Mouse (Mus musculus) heart, embryonic 13.5 days (tissue): ENCODE results near the gene 4930556J24Rik. TPM values are rescaled to one million over a fixed set of nuclear protein-coding genes. Genes with fewer than 3 reads are reported as not detected.

ENCODE experiments used
- ATAC-seq: fragments of 200-750 bp; cut with Nextera tagmentation; 2 replicates; pipeline ENCODE4 v1.8.0; 2017; ENCODE audit warnings: moderate TSS enrichment; ENCODE audit not compliant: insufficient number of reproducible peaks, low FRiP score, low TSS enrichment; ENCODE audit errors: extremely low read depth
- H3K27ac ChIP-seq: fragments of 300-500 bp; sonication (generic); replicated peaks from 2 replicates; pipeline ENCODE4 v1.5.1; 2015; ENCODE audit warnings: moderate library complexity, mild to moderate bottlenecking, inconsistent platforms
- H3K27me3 ChIP-seq: fragments of 300-500 bp; sonication (generic); replicated peaks from 2 replicates; pipeline ENCODE4 v1.6.1; 2015; ENCODE audit warnings: mild to moderate bottlenecking, inconsistent platforms
- H3K36me3 ChIP-seq: fragments of 300-500 bp; sonication (generic); 2 replicates; pipeline ENCODE4 v1.6.1; 2015; ENCODE audit warnings: mild to moderate bottlenecking, inconsistent platforms
- H3K4me1 ChIP-seq: fragments of 300-500 bp; sonication (generic); 2 replicates; pipeline ENCODE4 v1.6.1; 2015; ENCODE audit warnings: inconsistent platforms
- H3K4me2 ChIP-seq: fragments of 300-500 bp; sonication (generic); 2 replicates; pipeline ENCODE4 v1.6.1; 2015; ENCODE audit warnings: inconsistent platforms, mild to moderate bottlenecking, moderate library complexity
- H3K4me3 ChIP-seq: fragments of 300-500 bp; sonication (generic); 2 replicates; pipeline ENCODE4 v1.5.1; 2015; ENCODE audit warnings: moderate library complexity, mild to moderate bottlenecking, inconsistent platforms
- H3K9ac ChIP-seq: fragments of 300-500 bp; sonication (generic); 2 replicates; pipeline ENCODE4 v1.6.1; 2015; ENCODE audit warnings: inconsistent platforms, mild to moderate bottlenecking, moderate library complexity
- H3K9me3 ChIP-seq: fragments of 300-500 bp; sonication (generic); 2 replicates; pipeline ENCODE4 v1.6.1; 2016; ENCODE audit warnings: inconsistent platforms
- WGBS: fragments of 180-500 bp; shearing (Covaris S2); methylation state at CpG from one replicate; pipeline ENCODE4 v1.1.7; 2015; ENCODE audit warnings: mixed read lengths; 5-methylcytosine and 5-hydroxymethylcytosine counted together
- polyA plus RNA-seq: library from polyadenylated mRNA; unstranded; fragments of >200 nt; fragmentation: Nextera tagmentation; extraction: Ambion mirVana; gene quantifications from 2 replicates; pipeline ENCODE4 v1.2.1, GENCODE M21; 2015

Gene 4930556J24Rik
- polyA plus RNA-seq, 1 experiment from 2014 or later, result not detected

- ATAC-seq, result no peak
- no peaks in the 10 kb centered on the region for H3K36me3 ChIP-seq
- H3K27ac ChIP-seq, result no peak overlapping the region
- H3K4me2 ChIP-seq, result no peak overlapping the region
- peaks cover 9% of the 10 kb centered on the region for H3K4me1 ChIP-seq
- WGBS, result 90% methylated on average over 3 of the region's 3 CpGs
- no peak overlapping the region for H3K9ac ChIP-seq
- H3K27me3 ChIP-seq, result 0 out of 2 replicates have a peak, but pooled peaks cover 14% of the 10 kb centered on the region
- no peak overlapping the region for H3K4me3 ChIP-seq
- no peaks in the 10 kb centered on the region for H3K9me3 ChIP-seq
Measured at GRCm38 (mm10) chr11:3936318-3936717, 40.3 kb downstream of the 4930556J24Rik start.

DNA sequence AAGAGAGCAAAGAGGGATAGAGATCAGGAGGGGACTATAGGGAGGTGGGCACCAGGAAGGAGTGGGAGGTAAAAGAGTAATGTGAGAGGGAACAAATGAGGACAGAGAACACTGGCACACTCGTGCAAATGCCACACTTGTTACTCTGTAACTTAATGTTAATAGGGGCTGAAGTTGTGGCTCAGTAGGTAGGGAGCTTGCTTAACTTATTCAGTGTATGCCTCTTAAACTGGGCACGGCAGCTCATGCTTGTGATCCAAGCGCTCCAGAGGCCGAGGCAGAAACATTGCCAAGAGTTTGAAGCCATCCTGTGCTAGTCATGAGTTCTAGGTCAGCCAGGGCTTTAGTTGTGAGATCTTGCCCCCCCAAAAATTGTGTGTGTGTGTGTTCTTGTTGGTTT, 41.4 kb downstream of the 4930556J24Rik start:
- Histone ChIP-seq H3K36me3 (no peaks in the 10 kb centered on the region), H3K4me3 (no peak overlapping the region), H3K9ac (no peak overlapping the region), H3K27ac (no peak overlapping the region), H3K4me2 (no peak overlapping the region), H3K9me3 (no peaks in the 10 kb centered on the region), H3K27me3 (0 out of 2 replicates have a peak, but pooled peaks cover 14% of the 10 kb centered on the region), H3K4me1 (peaks cover 21% of the 10 kb centered on the region)
- WGBS, result 70% methylated on average over 4 of the region's 4 CpGs
- no peak for ATAC-seq

DNA sequence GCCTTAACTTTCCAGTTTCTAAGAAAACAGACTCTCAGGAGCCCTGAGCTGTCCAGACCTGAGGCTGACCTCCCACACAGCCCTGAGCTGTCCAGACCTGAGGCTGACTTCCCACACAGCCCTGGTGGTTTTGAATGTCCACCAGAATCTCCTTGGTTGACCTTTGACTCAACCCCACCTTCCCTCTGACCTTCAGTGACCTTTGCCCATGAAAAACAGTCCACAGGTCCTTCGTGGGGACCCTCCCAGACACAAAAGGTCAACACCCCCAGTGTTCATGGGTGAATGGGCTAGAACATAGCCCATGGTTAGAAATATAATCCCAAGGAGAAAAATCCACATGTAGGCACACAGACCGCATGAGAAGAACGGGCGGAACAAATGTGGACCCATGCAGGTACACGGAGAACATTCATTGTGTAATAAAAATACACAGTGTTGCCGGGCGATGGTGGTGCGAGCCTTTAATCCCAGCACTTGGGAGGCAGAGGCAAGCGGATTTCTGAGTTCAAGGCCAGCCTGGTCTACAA, 42.8 kb downstream of the 4930556J24Rik start:
- Histone ChIP-seq H3K4me1 (peaks cover 24% of the 10 kb centered on the region), H3K9ac (no peak overlapping the region), H3K36me3 (no peaks in the 10 kb centered on the region), H3K9me3 (no peaks in the 10 kb centered on the region), H3K27ac (no peak overlapping the region), H3K4me3 (no peak overlapping the region), H3K27me3 (0 out of 2 replicates have a peak, but pooled peaks cover 11% of the 10 kb centered on the region), H3K4me2 (no peak overlapping the region)
- no peak for ATAC-seq
- WGBS, result 89% methylated on average over 9 of the region's 9 CpGs

GRCm38 (mm10) chr11:3931511-3932211, 44.9 kb downstream of the 4930556J24Rik start, which contains the start of gene Tcn2:
Tcn2 (minus strand) TSS chr11:3932159.
- peak within 1 kb of the TSS; percentile 89 for H3K4me2 ChIP-seq
- no peaks in the 10 kb centered on the region for H3K27me3 ChIP-seq
- peak within 1 kb of the TSS; percentile 13 for H3K27ac ChIP-seq
- H3K4me3 ChIP-seq, result peak within 1 kb of the TSS; percentile 66
- peak within 1 kb of the TSS; percentile 80 for H3K9ac ChIP-seq
- ATAC-seq, result peak; percentile 86
- 0% methylated on average over 24 of the region's 26 CpGs for WGBS
- H3K9me3 ChIP-seq, result no peaks in the 10 kb centered on the region
- H3K36me3 ChIP-seq, result peaks cover 15% of the 10 kb centered on the region
- H3K4me1 ChIP-seq, result peaks cover 24% of the 10 kb centered on the region

DNA sequence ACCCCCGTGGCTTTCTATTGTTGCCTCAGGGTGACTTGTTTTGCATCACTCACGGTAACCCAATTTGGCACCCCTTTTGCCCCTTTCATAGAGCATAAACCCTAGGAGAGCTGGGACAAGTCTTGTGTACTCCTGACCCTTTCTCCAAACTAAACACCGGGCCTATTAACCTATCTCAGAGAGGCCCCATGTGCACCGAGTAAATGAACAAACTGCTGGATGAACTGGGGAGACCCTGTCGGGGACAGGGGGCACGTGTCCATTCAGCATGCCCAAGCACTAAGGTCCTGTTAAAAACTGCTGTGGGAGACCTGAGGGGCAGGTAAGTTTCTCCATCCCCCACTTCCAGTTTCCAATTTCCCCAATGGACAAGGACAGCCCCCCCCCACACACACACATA, 45.6 kb downstream of the 4930556J24Rik start:
- WGBS, result 37% methylated on average over 6 of the region's 6 CpGs
- Histone ChIP-seq H3K9me3 (no peaks in the 10 kb centered on the region), H3K27me3 (no peaks in the 10 kb centered on the region), H3K4me3 (peak overlapping the region; percentile 66), H3K4me2 (peak overlapping the region; percentile 89), H3K36me3 (peaks cover 23% of the 10 kb centered on the region), H3K4me1 (peaks cover 24% of the 10 kb centered on the region), H3K9ac (peak overlapping the region; percentile 80), H3K27ac (peak overlapping the region; percentile 13)
- ATAC-seq, result no peak

GRCm38 (mm10) chr11:3930019-3930418, 46.6 kb downstream of the 4930556J24Rik start:
- peaks cover 30% of the 10 kb centered on the region for H3K36me3 ChIP-seq
- peaks cover 24% of the 10 kb centered on the region for H3K4me1 ChIP-seq
- H3K27ac ChIP-seq, result no peak overlapping the region
- H3K4me3 ChIP-seq, result peak overlapping the region; percentile 66; the same call in 1 of the 2 replicates
- ATAC-seq, result no peak
- peak overlapping the region; percentile 89 for H3K4me2 ChIP-seq
- H3K27me3 ChIP-seq, result no peaks in the 10 kb centered on the region
- H3K9me3 ChIP-seq, result no peaks in the 10 kb centered on the region
- WGBS, result 72% methylated on average over 4 of the region's 4 CpGs
- H3K9ac ChIP-seq, result no peak overlapping the region

GRCm38 (mm10) chr11:3925916-3926315, 50.7 kb downstream of the 4930556J24Rik start:
- no peak overlapping the region for H3K9ac ChIP-seq
- peaks cover 67% of the 10 kb centered on the region for H3K36me3 ChIP-seq
- WGBS, result 89% methylated on average over 10 of the region's 10 CpGs
- no peak overlapping the region for H3K4me2 ChIP-seq
- no peaks in the 10 kb centered on the region for H3K9me3 ChIP-seq
- no peak overlapping the region for H3K4me3 ChIP-seq
- H3K4me1 ChIP-seq, result peaks cover 14% of the 10 kb centered on the region
- ATAC-seq, result no peak
- H3K27ac ChIP-seq, result no peak overlapping the region
- no peaks in the 10 kb centered on the region for H3K27me3 ChIP-seq

- H3K27ac ChIP-seq, result no peak overlapping the region
- H3K9me3 ChIP-seq, result no peaks in the 10 kb centered on the region
- H3K4me1 ChIP-seq, result peaks cover 3% of the 10 kb centered on the region; the same call in 1 of the 2 replicates
- H3K27me3 ChIP-seq, result no peaks in the 10 kb centered on the region
- no peak overlapping the region for H3K4me3 ChIP-seq
- H3K9ac ChIP-seq, result no peak overlapping the region
- H3K36me3 ChIP-seq, result peaks cover 75% of the 10 kb centered on the region
- H3K4me2 ChIP-seq, result no peak overlapping the region
- 86% methylated on average over 6 of the region's 6 CpGs for WGBS
- ATAC-seq, result no peak
Measured at GRCm38 (mm10) chr11:3922731-3923130, 53.8 kb downstream of the 4930556J24Rik start.

DNA sequence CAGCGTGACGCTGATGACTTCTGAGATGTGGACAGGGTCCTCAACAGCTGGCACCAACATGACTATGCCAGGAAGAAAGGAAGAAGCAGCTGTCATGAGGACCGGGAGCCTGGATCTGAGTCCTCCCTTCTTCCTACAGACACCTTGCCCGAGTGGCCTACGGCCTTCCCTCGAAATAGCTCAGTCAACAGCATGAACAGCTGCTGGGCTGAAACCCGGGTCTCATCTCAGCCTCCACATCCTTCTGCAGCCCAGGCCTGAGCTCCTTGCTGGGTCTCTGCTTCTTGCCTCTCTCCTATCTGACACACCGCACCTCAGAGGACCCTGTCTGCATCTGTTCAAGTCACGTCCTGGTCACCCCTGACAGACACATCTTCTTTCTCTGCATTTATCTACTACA, 54.5 kb downstream of the 4930556J24Rik start:
- WGBS, result 86% methylated on average over 9 of the region's 9 CpGs
- H3K36me3 ChIP-seq, result peaks cover 73% of the 10 kb centered on the region

GRCm38 (mm10) chr11:3921281-3921850, 55.2 kb downstream of the 4930556J24Rik start:
- H3K9me3 ChIP-seq, result no peaks in the 10 kb centered on the region
- ATAC-seq, result no peak
- 36% methylated on average over 8 of the region's 8 CpGs for WGBS
- 0 out of 2 replicates have a peak overlapping the region, but pooled peaks have one; percentile 12 for H3K4me2 ChIP-seq
- peaks cover 69% of the 10 kb centered on the region for H3K36me3 ChIP-seq
- H3K4me1 ChIP-seq, result peaks cover 3% of the 10 kb centered on the region; the same call in 1 of the 2 replicates
- no peak overlapping the region for H3K9ac ChIP-seq
- H3K27ac ChIP-seq, result no peak overlapping the region
- H3K27me3 ChIP-seq, result no peaks in the 10 kb centered on the region
- no peak overlapping the region for H3K4me3 ChIP-seq

More for the DNA sequence above, 54.5 kb downstream of the 4930556J24Rik start:
- Histone ChIP-seq H3K9ac (no peak overlapping the region), H3K27me3 (no peaks in the 10 kb centered on the region), H3K4me3 (no peak overlapping the region), H3K4me1 (peaks cover 3% of the 10 kb centered on the region; the same call in 1 of the 2 replicates), H3K27ac (no peak overlapping the region), H3K4me2 (no peak overlapping the region), H3K9me3 (no peaks in the 10 kb centered on the region)
- no peak for ATAC-seq

DNA sequence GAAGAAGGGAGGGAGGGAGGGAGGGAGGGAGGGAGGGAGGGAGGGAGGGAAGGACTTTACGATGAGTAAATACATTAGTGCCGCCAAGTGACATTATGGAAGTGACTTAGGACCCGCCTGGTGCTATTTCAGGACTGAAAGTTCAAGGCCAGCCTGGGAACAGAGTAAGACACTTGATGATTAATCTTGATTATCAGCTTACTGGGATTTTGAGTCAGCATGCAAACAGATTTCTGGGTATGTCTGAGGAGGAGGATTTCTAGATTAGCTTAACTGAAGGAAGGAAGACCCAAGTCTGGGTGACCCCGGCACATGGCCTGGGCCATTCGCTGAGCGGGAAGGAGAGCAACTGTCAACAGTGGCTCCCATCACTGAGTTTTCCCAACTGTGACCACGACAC, 56.1 kb downstream of the 4930556J24Rik start:
- no peak for ATAC-seq
- Histone ChIP-seq H3K4me2 (no peak overlapping the region), H3K9me3 (no peaks in the 10 kb centered on the region), H3K27me3 (no peaks in the 10 kb centered on the region), H3K4me1 (peaks cover 12% of the 10 kb centered on the region), H3K9ac (no peak overlapping the region), H3K4me3 (no peak overlapping the region), H3K36me3 (peaks cover 60% of the 10 kb centered on the region), H3K27ac (no peak overlapping the region)
- 80% methylated on average over 7 of the region's 7 CpGs for WGBS
